Comparison of ENCODE assay signal across 21 mouse cellular contexts in genomic region chr3:153511151-153511580, GRCm38 (mm10).
DNase-seq lines count a peak whose midpoint lies in the region; ATAC-seq lines count a peak whose summit lies in the region.
"Had no signal": no experiment of that assay in that cellular context is flagged by ENCODE, and none has a peak within 500 bp of the region (broad histone marks: within the 10 kb centered on the region; RNA-seq: fewer than 3 reads in every experiment).

No protein-coding gene starts in this region.

- no peaks in the 10 kb centered on the region for H3K9me3 ChIP-seq in lung, embryonic 16.5 days (ENCODE audit: control insufficient read depth, low read length)
- H3K9me3 ChIP-seq in embryonic facial prominence, embryonic 11.5 days (replicated peaks; ENCODE audit: control insufficient read depth, low read length): no peaks in the 10 kb centered on the region
- no peaks in the 10 kb centered on the region for H3K9me3 ChIP-seq in limb, embryonic 10.5 days (replicated peaks)
- no peaks in the 10 kb centered on the region for H3K9me3 ChIP-seq in forebrain, embryonic 13.5 days (replicated peaks)
- H3K9me3 ChIP-seq: forebrain, embryonic 12.5 days; hindbrain, embryonic 12.5 days; limb, embryonic 13.5 days; midbrain, embryonic 10.5 days; neural tube, embryonic 12.5 days had no signal

- H3K36me3 ChIP-seq in lung, embryonic 16.5 days (ENCODE audit: control insufficient read depth, insufficient read depth, low read length): no peaks in the 10 kb centered on the region
- no peaks in the 10 kb centered on the region for H3K36me3 ChIP-seq in embryonic facial prominence, embryonic 11.5 days (replicated peaks; ENCODE audit: control insufficient read depth, insufficient read depth, low read depth, low read length)
- peaks cover 6% of the 10 kb centered on the region; the same call in 1 of the 2 replicates for H3K36me3 ChIP-seq in limb, embryonic 10.5 days
- H3K36me3 ChIP-seq in forebrain, embryonic 13.5 days (ENCODE audit: poor library complexity, severe bottlenecking): no peaks in the 10 kb centered on the region
- H3K36me3 ChIP-seq: forebrain, embryonic 12.5 days; hindbrain, embryonic 12.5 days; midbrain, embryonic 10.5 days; neural tube, embryonic 12.5 days had no signal

- no peak overlapping the region for H3K4me2 ChIP-seq in lung, embryonic 16.5 days (ENCODE audit: low read depth, low read length)
- H3K4me2 ChIP-seq in embryonic facial prominence, embryonic 11.5 days (ENCODE audit: low read depth, low read length): no peak overlapping the region
- H3K4me2 ChIP-seq in forebrain, embryonic 13.5 days: no peak overlapping the region
- H3K4me2 ChIP-seq: forebrain, embryonic 12.5 days; hindbrain, embryonic 12.5 days; limb, embryonic 13.5 days; neural tube, embryonic 12.5 days had no signal

- no peak for DNase-seq in lung, postnatal 25 days (ENCODE audit: low spot score)
- peak; percentile 35 for DNase-seq in embryonic facial prominence, embryonic 11.5 days (ENCODE audit: low spot score)
- no peak for DNase-seq in limb, embryonic 10.5 days (ENCODE audit: low spot score)
- no peak for DNase-seq in kidney, postnatal 25 days
- DNase-seq in heart, postnatal 10 days: no peak
- DNase-seq: adrenal gland, postnatal 14 days; cerebellum, postnatal 10 days; embryo, embryonic 11 days; gastrocnemius, postnatal 10 days; heart, adult 2 months; kidney, adult 8-10 months; right cerebral cortex, adult 18-20 months had no signal

- 0 out of 2 replicates have a peak, but pooled peaks have one; percentile 22 for ATAC-seq in lung, embryonic 16.5 days (ENCODE audit: low read depth)
- no peak for ATAC-seq in embryonic facial prominence, embryonic 11.5 days (replicated peaks; ENCODE audit: insufficient number of reproducible peaks, low FRiP score, low TSS enrichment, low read depth)
- no peak for ATAC-seq in forebrain, embryonic 13.5 days
- ATAC-seq: activated CD4-positive, CD25-positive, alpha-beta regulatory T cell, adult 4 months had no signal

- H3K27me3 ChIP-seq in lung, embryonic 16.5 days (ENCODE audit: control insufficient read depth, insufficient read depth, low read depth, low read length): no peaks in the 10 kb centered on the region
- H3K27me3 ChIP-seq in embryonic facial prominence, embryonic 11.5 days (ENCODE audit: control insufficient read depth, insufficient read depth, low read length): no peaks in the 10 kb centered on the region
- no peaks in the 10 kb centered on the region for H3K27me3 ChIP-seq in limb, embryonic 10.5 days (ENCODE audit: low read depth, poor library complexity, severe bottlenecking)
- no peaks in the 10 kb centered on the region for H3K27me3 ChIP-seq in forebrain, embryonic 13.5 days
- H3K27me3 ChIP-seq: forebrain, embryonic 12.5 days; hindbrain, embryonic 12.5 days; limb, embryonic 13.5 days; neural tube, embryonic 12.5 days had no signal

- WGBS in lung, embryonic 16.5 days: 35% methylated on average over 7 of the region's 7 CpGs
- 42% methylated on average over 7 of the region's 7 CpGs for WGBS in embryonic facial prominence, embryonic 11.5 days
- WGBS in limb, embryonic 10.5 days: 22% methylated on average over 7 of the region's 7 CpGs
- WGBS in forebrain, embryonic 13.5 days: 85% methylated on average over 7 of the region's 7 CpGs

- H3K4me3 ChIP-seq in lung, embryonic 16.5 days (ENCODE audit: low read length): no peak overlapping the region
- H3K4me3 ChIP-seq in embryonic facial prominence, embryonic 11.5 days (ENCODE audit: low read depth, low read length): no peak overlapping the region
- no peak overlapping the region for H3K4me3 ChIP-seq in limb, embryonic 10.5 days
- no peak overlapping the region for H3K4me3 ChIP-seq in forebrain, embryonic 13.5 days
- H3K4me3 ChIP-seq: forebrain, embryonic 12.5 days; heart, adult 2 months; hindbrain, embryonic 12.5 days; limb, embryonic 13.5 days; midbrain, embryonic 10.5 days; neural tube, embryonic 12.5 days had no signal

- no peak overlapping the region for H3K9ac ChIP-seq in lung, embryonic 16.5 days (ENCODE audit: low read length)
- no peak overlapping the region for H3K9ac ChIP-seq in embryonic facial prominence, embryonic 11.5 days (replicated peaks; ENCODE audit: low read length)
- no peak overlapping the region for H3K9ac ChIP-seq in forebrain, embryonic 13.5 days
- H3K9ac ChIP-seq: forebrain, embryonic 12.5 days; hindbrain, embryonic 12.5 days; limb, embryonic 13.5 days; neural tube, embryonic 12.5 days had no signal

- peaks cover 2% of the 10 kb centered on the region; the same call in 1 of the 2 replicates for H3K4me1 ChIP-seq in lung, embryonic 16.5 days (replicated peaks; ENCODE audit: control insufficient read depth, insufficient read depth, low read length)
- no peaks in the 10 kb centered on the region for H3K4me1 ChIP-seq in embryonic facial prominence, embryonic 11.5 days (ENCODE audit: control insufficient read depth, insufficient read depth, low read length)
- H3K4me1 ChIP-seq in limb, embryonic 10.5 days: peaks cover 31% of the 10 kb centered on the region
- H3K4me1 ChIP-seq in forebrain, embryonic 13.5 days: no peaks in the 10 kb centered on the region

- no peak overlapping the region for H3K27ac ChIP-seq in lung, embryonic 16.5 days (ENCODE audit: low read length)
- H3K27ac ChIP-seq in embryonic facial prominence, embryonic 11.5 days (replicated peaks; ENCODE audit: low read depth, low read length): no peak overlapping the region
- peak overlapping the region; percentile 50 for H3K27ac ChIP-seq in limb, embryonic 10.5 days
- no peak overlapping the region for H3K27ac ChIP-seq in forebrain, embryonic 13.5 days
- H3K27ac ChIP-seq: forebrain, embryonic 12.5 days; heart, adult 2 months; hindbrain, embryonic 12.5 days; limb, embryonic 13.5 days; midbrain, embryonic 10.5 days; neural tube, embryonic 12.5 days; stomach, postnatal 0 days had no signal

- intact Hi-C loops in heart, postnatal 10 days (cut with DNase I): no loop called here
